Mouse (Mus musculus) lung, embryonic 16.5 days (tissue): ENCODE measurements around the gene Ercc1. TPM values are rescaled to one million over a fixed set of nuclear protein-coding genes. Genes with fewer than 3 reads are reported as not detected.

Experiments
- ATAC-seq: fragments of 200-750 bp; cut with Nextera tagmentation; 2 replicates; pipeline ENCODE4 v1.8.0; 2017; ENCODE audit warnings: low read depth, mild to moderate bottlenecking, moderate library complexity
- H3K27ac ChIP-seq: fragments of 300-500 bp; sonication (generic); 2 replicates; pipeline ENCODE4 v1.5.1; 2014; ENCODE audit warnings: mild to moderate bottlenecking, control low read depth, low read length
- H3K27me3 ChIP-seq: fragments of 300-500 bp; sonication (generic); 2 replicates; pipeline ENCODE4 v1.6.1; 2014; ENCODE audit warnings: low read depth, low read length, mixed read lengths; ENCODE audit not compliant: control insufficient read depth, insufficient read depth
- H3K36me3 ChIP-seq: fragments of 300-500 bp; sonication (generic); 2 replicates; pipeline ENCODE4 v1.6.1; 2014; ENCODE audit warnings: low read length; ENCODE audit not compliant: control insufficient read depth, insufficient read depth
- H3K4me1 ChIP-seq: fragments of 300-500 bp; sonication (generic); replicated peaks from 2 replicates; pipeline ENCODE4 v1.6.1; 2014; ENCODE audit warnings: low read length, mixed read lengths; ENCODE audit not compliant: control insufficient read depth, insufficient read depth
- H3K4me2 ChIP-seq: fragments of 300-500 bp; sonication (generic); 2 replicates; pipeline ENCODE4 v1.6.1; 2014; ENCODE audit warnings: low read depth, low read length, control low read depth
- H3K4me3 ChIP-seq: fragments of 300-500 bp; sonication (generic); 2 replicates; pipeline ENCODE4 v1.5.1; 2014; ENCODE audit warnings: mild to moderate bottlenecking, low read length, control low read depth
- H3K9ac ChIP-seq: fragments of 300-500 bp; sonication (generic); 2 replicates; pipeline ENCODE4 v1.6.1; 2014; ENCODE audit warnings: low read length, control low read depth
- H3K9me3 ChIP-seq: fragments of 300-500 bp; sonication (generic); 2 replicates; pipeline ENCODE4 v1.6.1; 2016; ENCODE audit warnings: low read length; ENCODE audit not compliant: control insufficient read depth
- WGBS: fragments of 180-500 bp; shearing (Covaris S2); extraction: QIAGEN DNeasy Blood & Tissue Kit; methylation state at CpG from one replicate; pipeline ENCODE4 v1.1.7; 2014; 5-methylcytosine and 5-hydroxymethylcytosine counted together
- microRNA counts: library from miRNA; unstranded; fragments of <30 nt; microRNA quantifications from one replicate; lab custom pipeline; 2016
- microRNA-seq: library from miRNA; unstranded; fragments of <30 nt; microRNA quantifications from one replicate; pipeline ENCODE4, GENCODE M21; 2016
- polyA plus RNA-seq: library from polyadenylated mRNA; unstranded; fragments of >200 nt; fragmentation: Nextera tagmentation; extraction: Ambion mirVana; gene quantifications from 2 replicates; pipeline ENCODE4 v1.2.1, GENCODE M21; 2015

The Ercc1 gene
- polyA plus RNA-seq, 1 experiment from 2014 or later, result 79.9 TPM

DNA sequence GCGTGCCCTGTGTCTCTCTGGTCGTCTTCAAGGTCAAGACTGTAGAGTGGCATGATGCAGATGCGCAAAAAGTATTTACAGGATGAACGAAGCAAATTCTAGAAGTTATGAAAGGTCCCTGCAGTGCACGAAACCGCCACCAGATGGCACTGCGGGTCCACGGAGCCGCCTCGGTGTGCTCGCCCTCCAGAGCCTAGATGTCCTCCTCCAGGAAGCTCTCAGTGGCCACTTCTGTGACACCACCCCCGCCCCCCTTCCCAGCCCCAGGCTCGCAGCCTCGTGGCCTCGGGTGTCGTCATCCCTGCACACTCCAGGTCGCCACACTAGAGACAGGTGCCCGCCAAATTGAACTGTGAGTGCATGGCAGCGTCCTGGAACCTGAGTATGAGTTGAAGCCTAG is 60.8 kb downstream of the Ercc1 start:
- 2% methylated on average over 19 of the region's 19 CpGs for WGBS
- Histone ChIP-seq H3K27me3 (peaks cover 30% of the 10 kb centered on the region), H3K9me3 (no peaks in the 10 kb centered on the region), H3K4me1 (no peaks in the 10 kb centered on the region; the same call in 1 of the 2 replicates), H3K27ac (no peak overlapping the region), H3K4me3 (0 out of 2 replicates have a peak overlapping the region, but pooled peaks have one; percentile 14), H3K36me3 (no peaks in the 10 kb centered on the region), H3K9ac (no peak overlapping the region), H3K4me2 (peak overlapping the region; percentile 43; the same call in 1 of the 2 replicates)
- ATAC-seq, result peak; percentile 61

MicroRNAs encoded within 50 kb of the gene (microRNA counts, 519-probe panel; counts per million panel counts)
- not detected for microRNA mmu-miR-343 (lab: Ali Mortazavi, UCI)

Small RNAs within 50 kb of the gene (microRNA-seq; reads per million reads assigned to microRNA genes)
- not detected for gene Mir343

Other genes with a start within 250 kb of the Ercc1 start
- 1.9 and 2.2 TPM in 2 replicates for gene Gm4969, start 226.4 kb upstream of the Ercc1 start, polyA plus RNA-seq
- 16.2 and 16.3 TPM in 2 replicates for gene Fbxo46, start 224.9 kb upstream of the Ercc1 start, polyA plus RNA-seq
- gene Qpctl, start 195.5 kb upstream of the Ercc1 start, polyA plus RNA-seq, result 15.4 and 15.7 TPM in 2 replicates
- gene Snrpd2, start 195.1 kb upstream of the Ercc1 start, polyA plus RNA-seq, result 135 and 144 TPM in 2 replicates
- 5.6 and 8.2 TPM in 2 replicates for gene Gipr, start 178.7 kb upstream of the Ercc1 start, polyA plus RNA-seq
- 11.3 and 12.4 TPM in 2 replicates for gene Eml2, start 168.4 kb upstream of the Ercc1 start, polyA plus RNA-seq
- 2.1 and 2.6 TPM in 2 replicates for gene Gpr4, start 132.2 kb upstream of the Ercc1 start, polyA plus RNA-seq
- gene Opa3, start 116.4 kb upstream of the Ercc1 start, polyA plus RNA-seq, result 29.9 and 31.5 TPM in 2 replicates
- 103 and 105 TPM in 2 replicates for gene Vasp, start 73.0 kb upstream of the Ercc1 start, polyA plus RNA-seq
- not detected in 2 replicates for gene Ppm1n, start 64.7 kb upstream of the Ercc1 start, polyA plus RNA-seq
- gene Rtn2, start 62.2 kb upstream of the Ercc1 start, polyA plus RNA-seq, result 13.8 and 17.5 TPM in 2 replicates
- gene Fosb, start 34.7 kb upstream of the Ercc1 start, polyA plus RNA-seq, result 0.20 and 0.31 TPM in 2 replicates
- gene Cd3eap, start 14.7 kb downstream of the Ercc1 start, polyA plus RNA-seq, result 17.2 and 17.3 TPM in 2 replicates
- 4.9 TPM in 2 replicates for gene Ppp1r13l, start 15.0 kb downstream of the Ercc1 start, polyA plus RNA-seq
- 15.9 and 17.4 TPM in 2 replicates for gene Ercc2, start 37.2 kb downstream of the Ercc1 start, polyA plus RNA-seq
- 17.5 and 19.7 TPM in 2 replicates for gene Klc3, start 59.3 kb downstream of the Ercc1 start, polyA plus RNA-seq
- 78.9 and 137 TPM in 2 replicates for gene Ckm, start 60.0 kb downstream of the Ercc1 start, polyA plus RNA-seq
- 5.2 TPM in 2 replicates for gene Mark4, start 114.0 kb downstream of the Ercc1 start, polyA plus RNA-seq
- 0.72 and 1.1 TPM in 2 replicates for gene Exoc3l2, start 118.6 kb downstream of the Ercc1 start, polyA plus RNA-seq
- 1.4 TPM in 2 replicates for gene Bloc1s3, start 163.6 kb downstream of the Ercc1 start, polyA plus RNA-seq
- 104 and 111 TPM in 2 replicates for gene Trappc6a, start 163.6 kb downstream of the Ercc1 start, polyA plus RNA-seq
- 0.16 TPM in 1 of 2 replicates, not detected in the other for gene Nkpd1, start 173.1 kb downstream of the Ercc1 start, polyA plus RNA-seq
- gene Ppp1r37, start 218.3 kb downstream of the Ercc1 start, polyA plus RNA-seq, result 18.3 and 21.4 TPM in 2 replicates
- 0.40 and 0.57 TPM in 2 replicates for gene Zfp296, start 232.5 kb downstream of the Ercc1 start, polyA plus RNA-seq
- gene Gemin7, start 232.8 kb downstream of the Ercc1 start, polyA plus RNA-seq, result 156 and 170 TPM in 2 replicates